Mouse (Mus musculus) brain, embryonic 18.5 days (tissue): ENCODE data around the gene Cep63.

Source experiments
- DNase-seq: peaks from one replicate; pipeline ENCODE4 v3.0.0-alpha.2; 2012; ENCODE audit warnings: low read depth, low spot score

Gene Cep63

DNA sequence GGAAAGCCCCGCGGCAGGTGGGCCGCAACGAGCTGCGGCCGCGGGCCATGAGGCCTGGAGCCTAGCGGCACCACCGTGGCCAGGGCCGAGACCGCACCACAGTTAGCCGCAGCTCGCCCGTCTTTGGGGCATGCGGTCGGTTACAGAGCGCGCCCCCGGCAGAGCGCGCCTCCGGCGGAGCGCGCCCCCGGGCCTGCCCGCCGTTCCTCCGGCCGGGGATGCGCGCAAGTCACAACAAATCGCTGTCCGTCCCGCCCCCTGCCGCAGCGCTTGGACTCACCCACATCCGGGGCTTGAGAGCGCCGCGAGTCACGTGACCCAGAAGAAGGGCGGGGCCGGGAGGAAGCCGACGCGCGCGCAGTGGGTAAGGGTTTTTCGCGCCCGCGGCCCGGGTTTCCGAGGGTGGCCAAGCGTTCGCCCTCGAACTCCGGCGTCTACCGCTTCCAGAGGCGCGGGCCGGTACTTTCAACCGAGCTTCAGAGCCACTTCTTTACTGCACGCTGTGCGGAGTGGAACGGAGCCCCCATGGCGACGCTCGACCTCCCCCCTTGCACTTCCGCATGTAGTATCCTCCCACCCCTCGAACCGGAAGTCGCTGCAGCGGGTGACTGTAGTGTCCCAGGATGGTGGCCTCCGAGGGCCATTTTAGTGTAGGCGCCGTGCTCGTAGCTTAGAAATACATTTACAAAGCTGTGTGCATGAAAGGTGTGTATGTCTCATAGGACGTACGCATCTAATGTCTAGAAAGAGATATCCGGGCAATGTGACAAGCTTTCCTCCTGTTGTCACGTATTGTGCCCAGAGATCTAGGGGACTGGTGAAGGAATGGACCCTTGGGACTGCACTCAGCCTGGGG lies at the start of gene Cep63, which contains the start of gene Anapc13:
Gene Cep63, minus strand, starts transcription at position 552 of the 856 bp plus-strand sequence.
Gene Anapc13, plus strand, starts transcription at position 314 of the 856 bp plus-strand sequence.
- peak; percentile 95 for DNase-seq

DNA sequence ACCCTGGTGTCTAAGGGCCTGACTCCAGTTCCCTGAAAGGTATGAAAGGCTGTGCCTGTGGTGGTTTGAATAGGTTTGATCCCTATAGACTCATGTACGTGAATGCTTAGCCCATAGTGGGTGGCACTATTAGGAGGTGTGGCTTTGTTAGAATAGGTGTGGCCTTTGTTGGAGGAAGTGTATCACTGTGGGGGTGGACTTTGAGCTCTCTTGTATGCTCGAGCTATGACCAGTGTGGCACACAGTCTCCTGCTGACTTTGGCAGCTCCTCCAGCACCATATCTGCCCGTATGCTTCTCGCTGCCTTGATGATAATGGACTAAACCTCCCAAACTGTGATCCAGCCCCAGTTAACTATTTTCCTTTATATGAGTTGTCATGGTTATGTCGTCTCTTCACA lies 49.6 kb upstream of the Cep63 start:
- no peak for DNase-seq

DNA sequence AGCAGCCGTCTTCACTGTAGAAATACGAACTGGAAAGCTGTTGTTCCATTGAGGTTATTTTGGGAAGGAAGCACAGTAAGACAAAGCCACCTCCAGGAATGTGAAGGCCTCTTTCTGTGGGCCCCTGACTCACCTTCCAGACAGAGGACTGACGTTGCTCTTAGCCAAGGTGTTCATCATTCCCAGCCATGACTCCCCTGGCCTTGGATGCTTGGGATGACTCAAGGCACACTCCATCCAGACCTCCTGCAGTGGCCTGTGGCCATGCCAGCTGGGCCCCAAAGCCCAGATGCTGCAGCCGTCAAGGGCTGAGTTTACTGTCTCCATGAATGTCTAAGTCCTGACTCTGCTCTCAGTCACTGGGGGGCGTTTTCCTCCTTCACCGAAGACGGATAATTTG lies 47.0 kb upstream of the Cep63 start:
- no peak for DNase-seq

DNA sequence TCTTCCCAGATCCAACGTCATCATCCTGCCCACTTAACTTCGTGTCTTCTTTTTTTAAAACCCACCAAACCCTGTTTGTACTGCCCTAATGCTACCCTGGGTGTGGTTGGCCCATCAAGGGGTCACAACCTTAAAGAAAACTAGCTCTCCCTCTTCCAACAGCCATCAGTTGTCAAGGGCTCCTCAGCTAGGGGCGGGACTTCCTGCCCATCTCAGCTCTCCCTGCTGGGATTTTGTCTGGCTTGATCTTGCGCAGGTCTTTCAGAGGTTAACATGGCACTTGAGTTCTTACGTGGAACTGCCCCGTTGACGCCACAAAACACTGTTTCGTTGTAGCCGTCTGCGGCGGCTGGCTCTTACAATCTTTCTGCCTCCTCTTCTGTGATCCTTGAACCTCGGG lies 42.6 kb upstream of the Cep63 start:
- no peak for DNase-seq

DNA sequence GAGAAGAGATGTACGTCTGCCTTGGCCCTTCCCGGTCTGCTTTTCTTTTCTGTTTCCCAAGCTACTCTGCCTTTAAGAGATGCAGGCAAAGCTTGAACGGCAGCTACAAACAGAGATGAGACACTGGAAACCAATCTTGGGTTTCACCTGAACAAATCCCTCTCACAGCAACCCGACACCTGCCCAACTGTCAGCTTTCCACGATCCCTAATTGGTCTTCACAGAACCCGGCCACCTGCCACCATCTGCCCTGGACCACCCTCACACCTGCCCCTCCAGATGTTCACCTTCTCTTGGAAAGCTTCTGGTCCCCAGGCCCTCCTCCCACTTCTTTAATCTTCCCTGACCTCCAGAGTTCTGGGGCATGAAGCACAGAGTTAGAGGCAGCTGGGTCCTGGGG lies 41.8 kb upstream of the Cep63 start:
- no peak for DNase-seq

DNA sequence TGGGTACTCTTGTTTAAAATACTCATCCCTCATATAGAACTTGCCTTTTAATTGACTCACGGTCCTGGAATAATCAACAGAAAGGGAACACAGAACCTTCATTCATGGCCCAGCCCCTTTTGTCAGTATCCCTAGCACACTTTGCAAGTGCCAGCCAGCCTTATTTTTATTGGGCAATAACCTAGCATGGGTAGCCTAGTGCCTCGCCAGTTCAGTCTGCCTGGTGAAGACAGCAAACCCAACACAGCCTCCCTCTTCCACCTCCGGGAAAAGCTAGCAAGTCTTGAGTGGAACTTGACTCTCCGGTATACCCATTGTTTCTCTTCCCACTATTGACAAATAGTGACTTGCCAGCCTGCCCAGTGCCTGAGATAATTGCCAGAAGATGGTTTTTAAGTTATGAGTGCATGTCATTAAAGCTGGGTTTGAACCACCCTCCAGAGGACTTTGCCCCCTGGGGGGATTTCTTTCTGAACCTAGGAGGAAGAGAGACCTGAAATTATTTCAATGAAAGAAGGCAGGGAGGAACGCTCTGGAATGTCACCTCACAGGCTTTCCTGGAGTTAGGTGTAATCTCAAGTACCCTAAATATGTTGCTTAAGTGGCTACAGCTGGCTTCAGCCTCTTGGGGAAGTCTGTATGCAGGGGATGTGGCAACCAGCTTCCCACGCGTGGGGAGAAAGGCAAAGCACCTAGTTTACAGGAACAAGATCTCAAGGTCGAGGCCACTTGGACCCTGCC lies 30.2 kb upstream of the Cep63 start:
- DNase-seq = no peak

DNA sequence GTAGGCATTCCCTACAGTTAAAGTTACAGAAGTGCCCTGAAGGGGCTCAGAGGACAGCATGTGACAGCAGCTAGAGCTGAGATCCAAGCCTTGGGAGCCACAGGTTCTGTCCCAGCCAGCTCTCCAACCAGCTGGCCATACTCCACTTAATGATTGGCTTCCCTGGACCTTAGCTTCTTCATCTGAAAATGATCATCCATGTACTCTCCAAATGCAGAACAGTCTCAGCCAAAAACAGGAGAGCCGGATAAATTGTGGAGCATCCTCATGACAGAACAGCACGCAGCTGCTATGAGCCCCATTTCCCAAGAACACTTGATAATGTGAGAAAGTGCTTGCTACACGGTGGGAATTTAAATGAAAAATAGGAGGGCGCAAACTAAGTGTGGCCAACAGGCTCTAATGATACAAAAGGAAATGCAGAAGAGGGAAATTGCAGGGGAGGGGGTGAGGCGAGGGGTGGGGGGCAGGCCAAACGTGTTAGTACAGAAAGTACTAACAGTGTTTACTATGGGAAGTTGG lies 24.9 kb upstream of the Cep63 start:
- no peak for DNase-seq

DNA sequence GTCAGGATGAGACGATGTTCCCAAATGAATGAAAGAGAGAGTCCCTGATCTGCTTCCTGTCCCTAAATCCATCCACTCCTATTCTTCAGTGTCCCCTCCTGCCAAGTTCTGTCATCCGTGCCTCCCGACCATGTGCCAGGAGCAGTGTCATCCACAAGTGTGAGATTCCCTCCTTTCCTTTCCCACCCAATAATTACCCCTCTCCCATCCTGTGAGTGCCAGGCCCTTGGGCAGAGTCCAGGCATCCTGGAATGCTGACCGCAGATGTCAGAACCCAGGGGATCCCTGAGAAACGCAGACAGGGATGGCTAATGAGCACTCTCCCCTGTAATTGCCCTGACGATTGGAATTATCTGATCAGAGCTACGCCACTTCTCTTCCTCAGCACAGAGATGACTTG lies 24.3 kb upstream of the Cep63 start:
- no peak for DNase-seq

DNA sequence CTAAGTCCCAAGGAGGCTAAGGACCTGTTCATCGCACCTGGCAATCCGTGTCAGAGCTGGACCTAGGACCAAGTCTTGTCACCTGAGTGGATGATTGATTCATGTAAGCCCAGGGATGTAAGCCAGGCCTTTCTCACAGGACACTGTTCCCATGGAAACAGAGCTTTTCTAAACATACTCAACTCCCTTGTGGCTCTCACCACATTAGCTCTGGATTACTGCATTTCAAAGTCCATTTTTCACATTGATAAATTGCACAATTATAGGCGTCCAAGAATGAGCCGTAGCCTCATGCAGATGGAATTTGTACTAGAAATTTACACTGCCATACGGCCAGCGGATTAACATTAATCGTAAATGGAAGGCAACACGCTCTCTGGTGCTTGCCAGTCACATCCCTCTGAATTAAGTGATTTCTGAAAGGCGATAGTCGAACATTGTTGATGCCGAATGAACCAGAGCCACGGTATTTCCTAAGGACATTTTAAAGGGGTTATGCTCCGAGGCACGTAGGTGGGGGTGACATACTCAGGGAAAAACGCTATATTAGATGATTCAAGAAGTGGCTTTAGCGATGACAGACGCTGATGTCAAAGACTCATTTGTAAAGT lies 23.7 kb upstream of the Cep63 start:
- peak; percentile 36 for DNase-seq

DNA sequence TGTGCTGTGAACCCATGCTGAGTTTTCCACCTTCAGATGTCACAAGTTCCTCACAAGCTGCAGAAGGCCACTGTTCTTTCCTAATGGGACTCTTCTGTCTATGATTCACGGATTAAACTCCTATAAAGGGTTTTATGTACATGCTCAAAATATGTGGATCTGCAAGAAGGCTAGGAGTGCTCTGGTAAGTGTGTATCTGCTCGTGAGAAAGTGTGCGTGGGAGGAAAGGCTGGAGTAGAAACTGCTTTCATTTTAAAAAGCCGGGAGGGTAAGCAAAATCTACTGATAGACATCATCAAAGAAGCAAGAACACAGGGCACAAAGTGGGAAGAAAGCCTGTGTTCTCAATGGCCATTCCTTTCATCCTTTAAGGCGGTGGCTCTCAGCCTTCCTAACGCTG lies 20.7 kb upstream of the Cep63 start:
- DNase-seq = no peak

DNA sequence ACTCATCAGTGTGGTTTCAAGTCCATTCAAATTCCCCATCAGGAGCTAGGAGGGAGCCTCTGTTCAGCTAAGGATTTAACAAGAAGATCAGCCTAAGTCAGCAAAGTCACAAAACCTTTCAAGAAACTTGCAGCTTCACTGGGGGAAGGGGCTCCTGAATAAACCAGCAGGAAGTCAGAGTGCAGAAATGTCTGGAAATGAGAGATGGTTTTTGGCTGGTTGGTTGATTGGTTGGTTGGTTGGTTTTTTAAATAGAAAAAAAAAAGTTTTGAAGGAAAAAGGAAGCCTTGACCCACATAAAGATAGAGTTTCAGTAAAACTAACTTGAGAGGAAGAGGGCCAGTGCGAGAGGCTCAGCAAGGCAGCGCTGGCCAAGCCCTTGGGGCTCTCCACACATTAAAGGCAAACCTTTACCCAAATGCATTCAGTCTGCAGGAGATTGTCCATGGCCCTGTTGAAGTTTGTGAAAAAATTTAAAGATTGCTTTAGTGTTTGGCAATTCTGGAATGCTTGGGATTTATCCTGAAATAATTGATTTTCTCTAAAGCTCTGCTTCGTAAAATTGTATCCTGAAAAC lies 18.9 kb upstream of the Cep63 start:
- no peak for DNase-seq

DNA sequence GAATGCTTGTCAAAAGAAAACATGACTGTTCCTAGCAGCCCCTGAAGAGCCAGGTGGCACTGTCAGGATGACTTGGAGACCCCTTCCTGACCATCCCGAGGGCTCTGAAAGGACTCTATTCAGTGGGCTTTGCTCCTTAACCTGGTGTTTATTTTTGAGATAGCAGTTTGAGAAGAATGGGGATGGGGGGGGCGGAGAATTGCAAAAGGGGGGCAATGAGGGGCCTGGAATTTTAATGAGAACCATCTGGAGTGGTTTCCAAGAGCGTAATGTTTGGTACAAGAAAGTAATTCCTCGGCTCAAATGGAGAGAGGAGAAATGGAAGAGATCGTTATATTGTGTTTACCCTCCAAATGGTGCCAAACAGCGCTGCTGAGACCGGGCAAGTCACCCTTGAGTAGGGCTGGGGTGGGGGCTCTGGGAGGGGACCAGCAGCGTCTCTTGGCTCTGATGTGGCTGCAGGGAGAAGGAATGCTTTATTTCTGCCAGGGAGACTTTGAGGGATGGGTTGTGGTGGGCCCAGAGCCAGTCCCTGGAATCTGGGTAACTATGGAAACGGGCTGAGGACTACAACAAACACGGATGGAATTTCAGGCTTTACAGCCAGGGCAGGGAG lies 17.3 kb upstream of the Cep63 start:
- DNase-seq = peak; percentile 73

DNA sequence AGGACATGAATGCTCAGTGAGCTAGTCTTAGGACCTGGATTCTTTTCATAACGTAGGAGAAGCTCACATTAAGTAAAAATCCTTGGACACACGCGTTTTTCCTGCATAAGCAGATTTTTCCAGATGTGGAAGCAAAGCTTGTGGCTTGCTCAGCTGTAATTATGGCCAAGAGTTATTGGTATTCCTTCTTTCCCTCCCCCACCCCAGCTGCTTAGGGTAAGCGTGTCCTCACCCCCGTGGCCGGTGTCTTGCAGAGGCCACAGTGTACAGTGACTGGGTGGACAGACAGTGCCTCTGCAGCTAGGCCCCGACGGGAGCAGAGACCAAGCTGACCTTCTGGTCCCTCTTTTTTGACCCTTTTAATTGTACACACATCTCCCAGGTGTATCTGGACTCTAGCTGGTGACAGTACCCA lies 16.7 kb upstream of the Cep63 start:
- DNase-seq = no peak

DNA sequence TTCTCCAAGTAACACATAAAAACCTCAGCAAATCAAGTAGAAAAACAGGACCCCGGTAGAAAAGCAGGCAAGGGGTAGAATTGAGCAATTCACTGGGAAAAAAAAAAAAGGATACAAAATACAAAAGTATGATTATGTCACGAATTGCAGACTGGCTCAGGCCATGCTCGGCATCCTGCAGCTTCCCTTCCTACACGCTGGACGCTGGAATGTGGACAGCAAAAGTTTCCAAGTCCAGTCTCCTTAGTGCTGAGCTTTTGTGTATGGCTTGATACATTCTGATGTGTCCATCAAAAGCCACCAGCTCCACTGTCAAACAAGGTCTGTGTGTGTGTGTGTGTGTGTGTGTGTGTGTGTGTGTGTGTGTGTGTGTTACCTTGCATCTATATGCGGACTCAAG lies 15.2 kb upstream of the Cep63 start:
- DNase-seq = no peak

DNA sequence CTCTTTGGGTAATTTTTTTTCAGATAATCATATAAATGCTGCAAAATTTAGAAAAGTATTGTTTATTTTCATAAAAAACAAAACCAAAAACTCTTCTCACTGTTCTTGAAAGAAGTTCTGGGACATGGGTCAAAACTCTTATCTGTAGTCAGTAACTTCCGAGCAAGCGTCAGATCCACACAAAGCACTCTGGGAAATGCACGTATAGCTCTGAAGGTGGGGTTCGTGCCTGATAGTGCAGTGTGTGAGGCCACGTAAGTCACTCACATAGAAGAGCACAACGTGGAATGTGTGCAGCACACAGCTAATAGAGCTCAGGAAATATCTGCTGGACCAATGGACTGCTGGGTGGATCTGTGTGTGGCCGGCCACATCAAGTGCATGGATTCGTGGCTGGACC lies 13.2 kb upstream of the Cep63 start:
- no peak for DNase-seq

DNA sequence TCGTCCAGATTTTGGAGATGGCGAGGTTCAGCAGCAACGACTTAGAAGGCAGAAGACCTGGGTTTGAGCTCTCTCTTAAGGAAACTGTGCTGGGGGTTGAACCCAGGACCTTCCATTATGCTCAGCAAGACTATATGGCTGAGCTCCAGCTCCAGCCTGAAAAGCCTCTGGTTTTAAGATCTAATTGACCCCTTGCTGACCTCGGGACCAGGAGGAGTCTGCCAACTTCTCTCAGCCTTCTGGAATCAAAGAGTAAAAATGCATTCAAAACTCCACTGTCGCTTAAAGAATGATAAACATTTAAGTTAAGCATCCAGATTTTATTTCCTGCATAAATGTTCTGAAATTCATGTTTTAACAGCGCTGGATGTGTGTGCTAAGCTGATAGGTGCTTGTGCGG lies 12.6 kb upstream of the Cep63 start:
- DNase-seq = no peak

DNA sequence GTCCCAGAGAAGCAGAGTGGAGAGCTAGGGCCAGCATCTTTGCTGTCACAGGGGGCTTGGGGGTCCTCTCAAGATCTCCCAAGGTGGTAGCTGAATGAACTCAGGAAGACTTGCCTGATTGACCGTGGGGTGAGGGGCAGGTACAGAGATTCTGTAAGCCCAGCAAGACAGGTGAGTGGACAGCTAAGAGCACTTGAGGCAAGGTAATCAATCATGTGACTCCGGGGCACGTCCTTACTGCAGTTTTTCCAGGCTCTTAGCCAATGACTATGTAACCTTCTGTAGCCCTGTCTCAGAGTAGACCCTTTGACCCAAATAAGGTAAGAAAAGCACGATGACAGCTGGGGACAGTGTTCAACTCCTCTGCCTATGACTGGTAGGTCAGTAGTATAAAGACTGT lies 10.8 kb upstream of the Cep63 start:
- DNase-seq = no peak

DNA sequence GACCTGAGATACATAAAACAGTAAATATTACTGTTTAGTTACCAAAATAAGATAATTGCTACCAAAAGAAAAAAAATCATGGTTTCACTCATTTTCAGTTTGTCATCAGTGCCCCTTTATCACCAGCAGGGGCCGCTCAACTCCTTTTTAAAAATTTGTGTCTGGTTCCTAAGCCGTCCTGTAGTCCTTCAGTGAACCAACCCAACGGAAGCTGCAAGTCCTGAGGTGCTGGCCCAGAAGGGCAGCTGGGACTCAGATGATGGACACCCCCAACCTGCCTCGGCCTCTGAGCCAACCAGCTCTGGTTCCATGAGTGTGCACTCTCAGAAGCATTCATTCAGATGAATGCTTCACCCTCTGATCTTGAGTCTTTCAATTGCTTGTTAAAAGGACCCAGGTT lies 10.2 kb upstream of the Cep63 start:
- DNase-seq = no peak

DNA sequence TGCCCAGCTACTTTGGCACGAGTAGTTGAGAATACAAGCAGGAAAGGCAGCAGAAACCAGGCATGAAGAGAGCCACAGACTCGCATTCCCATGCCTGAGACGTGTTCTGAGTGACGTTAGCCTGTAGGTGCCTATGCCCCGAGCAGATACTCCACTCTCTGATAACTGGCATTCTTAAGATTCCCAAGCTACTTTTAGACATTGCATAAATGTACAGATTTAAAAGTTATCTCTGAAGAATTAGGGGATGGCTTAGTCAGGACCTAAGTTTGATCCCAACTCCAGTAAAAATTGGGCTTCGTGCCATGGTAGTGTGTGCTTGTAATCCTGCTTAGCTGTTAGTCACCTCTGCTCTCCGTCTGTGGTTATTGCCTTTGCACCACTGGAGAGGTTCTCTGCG lies 8.1 kb upstream of the Cep63 start:
- no peak for DNase-seq

DNA sequence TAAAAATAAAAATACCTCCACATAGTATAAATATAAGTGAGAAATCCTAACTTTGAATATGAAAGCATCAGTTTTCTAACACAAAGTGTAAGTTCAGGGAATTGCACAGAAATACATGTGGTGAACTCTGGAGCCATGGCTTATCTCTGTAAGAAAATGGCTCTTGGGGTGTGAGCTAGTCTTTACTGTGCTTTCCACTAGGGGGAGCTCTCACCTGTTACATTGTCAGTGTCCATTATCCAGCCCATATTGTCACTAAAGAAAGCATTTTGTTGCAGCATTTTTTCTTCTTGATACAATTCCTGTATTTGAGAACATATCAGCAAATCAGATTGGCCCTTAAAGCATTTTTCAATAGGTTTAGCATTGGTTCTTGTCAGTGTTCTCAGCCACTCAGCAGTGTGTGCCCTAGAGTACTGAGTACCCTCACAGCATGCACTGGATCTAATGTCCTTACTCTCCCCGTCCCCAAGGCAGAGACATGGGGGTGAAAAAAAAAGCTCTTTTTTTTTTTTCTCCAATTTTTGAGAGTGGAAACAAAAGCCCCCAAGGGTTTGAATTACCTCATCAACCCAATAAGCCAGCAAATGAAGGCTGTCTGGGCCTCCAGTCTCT lies 6.7 kb upstream of the Cep63 start:
- DNase-seq = peak; percentile 43

DNA sequence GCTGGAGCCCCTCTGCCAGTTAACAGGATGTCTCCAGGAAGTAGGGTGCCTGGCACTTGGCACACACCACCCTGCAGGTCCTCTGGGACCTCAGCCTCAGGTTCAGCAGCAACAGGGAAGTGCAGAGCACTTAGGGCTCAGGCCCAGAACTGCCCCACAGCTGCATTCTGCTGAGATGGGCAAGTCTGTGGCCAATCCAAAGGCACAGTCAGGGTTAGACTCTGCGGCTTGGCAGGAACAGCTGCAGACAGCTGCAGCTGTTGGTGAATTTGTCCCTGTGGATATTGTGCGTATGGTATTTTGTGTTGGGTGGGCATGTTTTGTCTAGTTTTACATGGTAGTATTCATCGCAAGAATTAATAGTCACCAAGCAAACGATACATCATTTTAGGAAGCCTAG lies 5.8 kb upstream of the Cep63 start:
- DNase-seq = no peak
